Mouse (Mus musculus) mesoderm, embryonic 11.5 days (tissue): ENCODE data around the gene Dot1l.
A peak's percentile ranks its signal among the peaks of the same experiment; 100 is the strongest.

Experiments
- DNase-seq: peaks from one replicate; pipeline ENCODE4 v3.0.0-alpha.2; 2012; ENCODE audit warnings: low read depth, low spot score

The Dot1l gene

DNA sequence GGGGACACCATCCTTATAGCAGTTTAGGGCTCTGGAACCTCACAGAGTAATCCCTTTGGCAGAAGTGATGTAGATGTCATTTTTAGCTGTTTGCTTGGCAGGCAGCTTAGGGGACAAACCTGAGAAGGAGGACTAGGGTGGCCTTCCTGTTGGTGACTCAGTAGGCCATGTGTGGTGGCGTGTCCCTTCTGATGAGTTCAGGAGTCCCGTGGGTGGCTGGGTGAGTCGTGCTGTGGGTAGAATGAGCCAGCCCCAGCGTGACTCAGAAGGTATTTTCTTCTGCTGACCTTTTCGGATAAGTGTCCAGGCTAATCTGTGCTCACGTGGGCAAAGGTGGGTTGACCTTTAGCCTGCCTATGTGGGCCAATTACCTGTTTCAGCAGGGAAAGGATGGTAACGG, 3.6 kb downstream of the Dot1l start:
- no peak for DNase-seq

DNA sequence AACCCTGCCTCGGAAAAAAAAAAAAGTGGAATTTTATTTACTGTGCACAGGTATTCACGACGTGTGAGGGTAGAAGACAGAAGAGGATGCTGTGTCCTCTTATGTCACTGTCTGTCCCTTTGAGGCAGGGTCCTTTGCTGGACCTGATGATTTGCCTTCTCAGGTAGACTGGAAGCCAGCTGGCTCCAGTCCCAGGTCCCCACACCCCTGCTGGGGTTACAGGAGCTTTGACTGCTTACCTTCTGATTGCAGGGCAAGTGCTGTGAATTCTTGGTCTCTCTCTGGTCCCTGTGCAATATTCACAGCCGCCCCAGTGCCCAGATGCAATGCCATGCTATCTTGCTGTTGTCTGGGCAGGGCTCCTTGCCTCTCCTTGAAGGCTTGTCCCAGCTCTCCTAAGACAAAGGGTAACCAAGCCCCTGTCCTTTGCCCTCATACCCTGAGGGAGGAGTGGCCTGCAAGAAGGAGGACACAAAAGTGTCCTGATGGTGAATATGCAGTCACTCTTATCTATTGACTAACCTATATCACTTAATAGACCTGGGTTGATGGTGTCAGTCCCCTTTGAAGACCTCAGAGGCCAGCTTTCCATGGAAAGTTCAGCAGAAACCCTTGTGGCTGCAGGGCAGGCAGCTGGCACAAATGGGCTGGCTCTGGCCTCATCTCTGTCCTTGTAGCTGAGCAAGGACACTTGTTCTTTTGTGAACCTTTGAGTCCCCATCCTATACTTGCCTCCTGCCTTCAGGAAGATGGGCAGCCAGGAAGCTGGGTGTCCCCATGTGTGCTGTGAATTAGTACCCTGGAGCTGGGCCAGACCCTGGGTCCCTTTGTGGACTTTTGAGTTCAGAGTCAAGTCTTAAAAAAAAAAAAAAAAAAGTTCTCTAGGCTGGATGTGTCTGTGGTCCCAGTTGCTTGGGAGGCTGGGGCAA, 5.9 kb downstream of the Dot1l start:
- no peak for DNase-seq

DNA sequence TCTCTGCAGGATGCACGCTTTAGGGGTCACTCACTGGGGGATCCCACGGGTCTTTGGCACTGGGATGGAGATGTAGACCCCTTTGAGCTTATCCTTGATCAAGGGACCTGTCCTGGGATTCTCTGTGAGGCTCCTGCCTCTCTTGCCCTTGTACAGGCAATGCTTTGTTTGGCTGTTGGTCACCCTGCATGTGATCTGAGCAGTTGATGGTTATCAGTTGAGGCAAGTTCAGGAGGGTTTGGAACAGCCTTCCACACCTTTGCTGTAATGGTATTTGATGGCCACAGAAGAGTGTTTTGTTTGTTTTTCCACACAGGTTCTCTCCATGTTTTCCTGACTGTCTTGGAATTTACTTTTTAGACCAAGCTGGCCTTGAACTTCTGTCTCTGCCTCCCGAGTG, 6.8 kb downstream of the Dot1l start:
- no peak for DNase-seq

DNA sequence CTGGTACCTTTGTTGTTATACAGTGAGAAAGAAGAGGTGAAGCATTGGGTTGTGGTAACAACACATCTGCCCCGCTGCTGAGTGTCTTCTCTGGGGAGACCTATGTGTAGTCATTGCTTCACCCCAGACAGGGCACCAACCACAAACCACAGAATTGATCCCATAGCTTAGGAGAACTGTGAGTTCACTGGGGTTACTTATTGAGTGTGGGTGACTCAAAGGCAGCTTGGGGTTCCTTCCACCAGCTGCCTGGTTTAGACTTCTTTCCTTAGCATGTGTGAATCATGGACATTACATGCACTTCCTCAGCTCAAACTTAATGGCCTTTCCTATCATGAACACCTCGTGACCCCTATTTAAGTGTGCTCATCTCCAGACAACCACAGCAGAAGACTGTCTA, 8.5 kb downstream of the Dot1l start:
- DNase-seq, result no peak

DNA sequence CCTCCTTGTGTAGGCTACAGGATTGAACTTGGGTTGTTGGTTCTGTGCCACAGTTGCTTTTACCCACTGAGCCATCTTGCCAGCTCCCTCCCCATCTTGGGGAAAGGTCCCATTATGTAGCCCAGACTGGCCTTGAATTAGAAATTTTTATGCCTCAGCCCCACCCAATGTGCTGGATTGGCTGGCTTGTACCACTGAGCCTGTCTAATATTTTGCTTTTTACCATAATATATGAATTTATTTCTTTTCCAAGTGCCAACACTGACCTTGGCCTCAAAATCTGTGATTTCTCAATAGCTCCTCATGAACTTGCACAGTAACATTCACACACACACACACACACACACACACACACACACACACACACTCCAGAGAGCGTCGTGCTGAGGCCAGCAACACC, 10.7 kb downstream of the Dot1l start:
- DNase-seq, result no peak

DNA sequence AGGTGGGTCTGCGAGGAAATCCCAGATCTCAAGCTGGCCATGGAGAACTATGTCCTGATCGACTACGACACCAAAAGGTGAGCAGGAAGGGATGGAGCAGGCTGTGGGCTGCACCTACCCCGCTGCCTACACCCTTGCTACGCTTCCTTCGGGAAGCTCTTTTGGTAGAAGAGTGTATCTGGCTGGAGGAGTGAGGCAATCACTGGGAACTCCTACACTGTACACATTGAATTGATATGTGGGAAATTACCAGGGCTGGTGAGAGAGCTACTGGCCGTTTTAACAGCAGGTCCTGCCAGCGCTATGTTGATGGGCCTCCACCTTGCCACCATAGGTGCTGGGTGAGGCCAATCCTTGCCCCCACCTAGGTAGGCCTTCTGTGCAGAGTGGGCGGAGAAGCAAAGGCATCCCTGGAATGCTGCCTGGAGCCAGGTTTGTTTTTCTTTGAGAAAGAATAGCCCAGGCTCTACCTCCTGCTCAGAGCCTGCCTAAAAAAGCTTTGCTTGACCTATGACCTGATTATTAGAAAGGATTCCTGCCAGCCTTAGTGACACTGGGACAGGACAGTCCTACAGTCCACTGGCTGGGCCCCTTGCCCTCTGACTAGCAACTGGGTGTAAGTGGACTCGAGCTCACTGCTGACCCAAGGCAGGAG, 11.3 kb downstream of the Dot1l start:
- no peak for DNase-seq

DNA sequence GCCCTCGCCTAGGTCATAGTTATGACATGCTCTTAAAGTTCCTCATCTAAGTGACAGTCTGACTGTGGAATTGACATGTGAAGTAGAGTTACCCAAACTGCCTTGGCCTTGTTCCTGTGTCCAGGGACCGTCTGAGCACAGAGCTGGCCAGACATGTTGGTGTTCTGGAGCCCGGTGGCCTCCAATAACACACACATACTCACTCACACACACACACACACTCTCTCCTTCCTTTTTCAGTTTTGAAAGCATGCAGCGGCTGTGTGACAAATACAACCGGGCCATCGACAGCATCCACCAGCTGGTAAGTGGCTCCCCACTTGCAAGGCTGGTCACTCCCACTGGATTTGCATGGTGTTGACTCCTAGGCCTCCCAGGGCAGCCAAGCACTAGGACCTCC, 13.4 kb downstream of the Dot1l start:
- no peak for DNase-seq

DNA sequence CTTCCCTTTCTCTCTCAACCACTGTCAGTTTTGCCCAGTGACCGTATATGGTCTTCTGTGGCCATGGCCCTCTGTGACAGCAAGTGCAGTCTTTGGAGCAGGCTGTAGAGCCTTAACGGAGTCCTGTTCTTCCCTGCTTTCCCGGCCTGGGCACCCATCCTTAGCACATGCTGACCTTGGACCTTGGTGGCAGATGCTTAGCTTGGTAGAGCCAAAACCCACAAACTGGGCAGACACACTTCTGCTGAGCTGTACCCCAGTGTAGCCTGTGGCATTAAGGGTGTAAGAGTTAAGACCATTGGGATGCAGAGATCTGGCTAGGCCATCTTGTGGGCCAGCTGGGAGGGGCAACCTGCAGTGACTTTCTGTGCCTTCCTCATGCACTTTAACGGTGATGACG, 18.8 kb downstream of the Dot1l start:
- DNase-seq, result no peak

DNA sequence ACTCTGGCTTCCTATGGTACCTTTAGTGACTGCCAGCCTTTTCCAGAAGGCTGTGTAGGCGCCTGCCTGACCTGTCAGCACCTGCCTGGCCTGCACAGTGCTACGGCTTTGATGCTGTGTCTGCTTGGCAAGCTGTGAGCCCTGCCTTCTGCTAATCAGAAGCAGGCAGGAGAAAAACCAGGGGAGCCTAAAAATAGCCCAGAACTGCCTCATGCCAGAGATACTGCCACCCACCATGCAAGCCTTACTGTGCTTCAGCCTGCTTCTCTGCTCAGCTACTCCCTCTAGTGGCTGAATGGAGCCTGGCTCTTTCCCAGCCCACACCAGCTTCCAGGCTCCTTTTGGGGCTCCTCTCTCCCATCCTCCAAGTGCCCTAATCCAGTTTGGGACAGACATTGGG, 19.5 kb downstream of the Dot1l start:
- peak; percentile 81 for DNase-seq

DNA sequence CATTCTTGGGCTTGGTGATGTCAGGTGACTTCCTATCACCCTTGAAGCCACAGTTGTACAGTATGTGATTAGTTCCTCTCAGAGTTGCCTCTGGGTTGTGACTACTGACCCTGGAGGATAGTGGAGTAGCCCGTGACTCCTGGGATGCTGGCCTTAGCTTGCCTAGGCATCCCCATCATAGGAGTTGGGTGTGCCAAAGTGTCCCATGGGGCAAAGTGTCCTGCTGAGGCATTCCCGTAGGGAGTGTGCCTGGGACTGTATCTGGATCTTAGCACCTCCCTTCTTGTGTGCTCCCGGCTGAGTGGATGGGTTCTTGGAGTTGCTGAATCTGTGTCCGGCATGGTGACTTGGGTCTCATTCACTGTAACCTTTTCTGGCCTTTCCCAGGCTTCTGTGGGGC, 20.0 kb downstream of the Dot1l start:
- DNase-seq, result no peak

DNA sequence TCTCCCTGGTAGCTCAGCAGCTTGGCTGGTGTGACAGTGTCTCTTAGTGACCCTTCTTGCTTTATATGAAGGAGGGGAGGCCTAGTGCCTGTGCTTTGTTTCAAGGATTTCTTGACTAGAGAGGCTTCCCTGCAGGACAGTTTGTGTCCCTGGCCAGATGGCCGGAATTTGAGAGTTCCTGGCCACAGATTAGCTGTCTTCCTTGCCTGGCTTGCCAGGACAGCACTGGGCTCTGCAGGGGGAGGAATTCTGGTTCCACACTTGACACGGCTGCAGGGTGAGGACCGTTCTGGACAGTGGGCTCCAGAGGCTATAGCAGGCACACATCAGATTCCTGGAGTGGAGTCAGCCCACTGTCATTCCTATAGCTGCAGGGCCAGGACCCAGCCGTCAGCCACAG, 20.7 kb downstream of the Dot1l start:
- DNase-seq, result no peak

DNA sequence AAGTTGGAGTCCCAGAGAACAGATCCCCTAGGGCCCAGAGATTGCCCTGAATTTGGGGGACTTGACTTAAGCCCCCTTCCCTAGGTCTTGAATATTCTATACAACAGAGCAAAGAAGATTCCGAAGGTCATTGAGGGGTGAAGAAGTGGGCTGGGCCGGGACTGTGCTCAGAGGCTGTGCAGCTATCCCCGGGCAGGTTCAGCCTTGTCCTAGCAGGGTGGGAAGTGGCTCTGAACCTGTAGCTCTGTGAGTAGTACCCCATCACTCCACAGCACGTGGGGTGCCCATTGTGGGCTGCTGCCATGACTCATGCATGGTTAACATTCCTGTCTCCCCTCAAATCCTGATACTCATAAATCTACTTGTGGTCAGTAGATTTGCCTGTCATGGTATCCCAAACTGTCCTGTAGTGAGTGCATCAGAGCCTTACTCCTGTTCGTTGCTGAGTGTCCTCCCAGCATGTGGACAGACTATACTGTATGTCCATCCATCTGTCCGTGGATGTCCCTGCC, 21.4 kb downstream of the Dot1l start:
- no peak for DNase-seq

DNA sequence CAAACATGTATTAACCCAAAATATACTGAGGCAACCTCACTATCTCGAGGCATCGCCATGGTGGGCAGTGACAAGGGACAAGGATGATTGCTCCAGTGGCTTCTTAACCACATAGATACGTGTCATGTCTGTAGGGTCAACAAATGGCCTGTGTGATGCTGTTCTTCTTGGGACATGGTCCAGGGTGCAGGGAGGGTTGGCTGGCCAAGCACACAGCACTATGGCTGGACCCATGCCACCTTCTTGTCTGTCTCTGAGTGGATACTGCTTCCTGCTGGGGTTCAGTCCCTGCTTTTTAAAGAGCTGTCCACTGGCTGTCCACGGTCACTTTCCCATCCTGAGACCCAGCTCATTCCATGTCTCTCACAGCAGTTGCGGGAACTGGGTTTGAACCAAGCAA, 22.1 kb downstream of the Dot1l start:
- no peak for DNase-seq

DNA sequence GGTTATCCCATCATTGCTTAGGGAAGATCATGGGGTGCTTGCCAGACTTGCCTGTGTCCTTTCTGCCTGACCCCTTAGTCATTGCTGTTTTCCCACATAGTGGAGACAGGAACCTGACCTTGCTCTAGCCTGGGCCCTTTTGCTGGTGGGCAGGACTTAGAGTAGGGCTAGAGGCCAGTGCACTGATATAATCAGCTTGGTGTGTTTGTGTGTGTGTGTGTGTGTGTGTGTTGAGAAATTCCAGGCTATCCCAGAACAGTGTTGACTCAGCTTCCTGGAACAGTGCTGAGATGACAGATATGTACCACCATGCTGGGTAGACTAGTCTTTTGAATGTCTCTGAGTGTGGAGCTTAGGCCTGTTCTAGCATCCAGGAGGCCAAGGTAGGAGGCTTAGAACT, 24.6 kb downstream of the Dot1l start:
- DNase-seq, result no peak

DNA sequence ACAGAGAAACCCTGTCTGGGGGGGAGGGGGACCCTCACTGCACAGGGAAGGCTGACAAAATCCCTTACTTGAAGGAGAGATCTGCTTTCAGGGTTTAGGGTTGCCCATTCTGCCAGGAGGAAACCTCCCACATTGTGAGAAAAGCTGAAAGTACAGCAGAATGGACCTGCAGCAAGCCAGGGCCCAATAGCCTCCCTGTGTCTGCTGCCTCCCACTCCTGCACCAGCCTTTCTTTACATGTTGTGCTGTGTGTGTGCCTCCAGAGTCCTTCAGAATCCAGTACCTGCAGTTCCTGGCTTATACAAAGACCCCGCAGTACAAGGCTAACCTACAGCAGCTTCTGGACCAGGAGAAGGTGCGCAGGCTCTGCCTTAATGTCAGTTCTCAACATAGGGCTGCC, 29.3 kb downstream of the Dot1l start:
- no peak for DNase-seq

DNA sequence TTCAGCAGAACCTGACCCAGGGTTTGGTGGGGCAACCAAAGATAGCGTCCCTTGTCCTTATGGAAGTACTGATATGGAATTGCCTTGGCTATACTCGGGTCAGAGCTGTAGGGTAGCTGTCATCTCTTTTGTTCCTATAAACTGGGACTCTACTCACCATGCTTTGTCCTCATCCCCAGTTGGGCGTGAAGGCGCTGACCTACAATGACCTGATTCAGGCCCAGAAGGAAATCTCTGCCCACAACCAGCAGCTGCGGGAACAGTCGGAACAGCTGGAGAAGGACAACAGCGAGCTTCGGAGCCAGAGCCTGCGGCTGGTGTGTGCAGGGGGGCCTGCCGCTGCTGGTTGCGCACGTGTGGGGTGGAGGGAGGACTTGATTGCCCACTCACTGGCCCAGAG, 29.9 kb downstream of the Dot1l start:
- no peak for DNase-seq

DNA sequence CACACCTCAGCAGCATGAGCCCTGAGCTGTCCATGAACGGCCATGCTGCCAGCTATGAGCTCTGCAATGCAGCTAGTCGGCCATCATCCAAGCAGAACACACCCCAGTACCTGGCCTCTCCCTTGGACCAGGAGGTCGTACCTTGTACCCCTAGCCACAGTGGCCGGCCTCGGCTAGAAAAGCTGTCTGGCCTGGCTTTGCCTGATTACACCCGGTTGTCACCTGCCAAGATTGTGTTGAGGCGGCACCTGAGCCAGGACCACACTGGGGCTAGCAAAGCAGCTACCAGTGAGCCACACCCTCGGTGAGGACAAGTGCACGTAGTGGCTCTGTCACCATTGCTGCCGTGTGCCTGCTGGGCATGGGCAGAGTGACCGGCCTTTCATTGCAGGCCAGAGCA, 31.0 kb downstream of the Dot1l start:
- DNase-seq, result no peak

DNA sequence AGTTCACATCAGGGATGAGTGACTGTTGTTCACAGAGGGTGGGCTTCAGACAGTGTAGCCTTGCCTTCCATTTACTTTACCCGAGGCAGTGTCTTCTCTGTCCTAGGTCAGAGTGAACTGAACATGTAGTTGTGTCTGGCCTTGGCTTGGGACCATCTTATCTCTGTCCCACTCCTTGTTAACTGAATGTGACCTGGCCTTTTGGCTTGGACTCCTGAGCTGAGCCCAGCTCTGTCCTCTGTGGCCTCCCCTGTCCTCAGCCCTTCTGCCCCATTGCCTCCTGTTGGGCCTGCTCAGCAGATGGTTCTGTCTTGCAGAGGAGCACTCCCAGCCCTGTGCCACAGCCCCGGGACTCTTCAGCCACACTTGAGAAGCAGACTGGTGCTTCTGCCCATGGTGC, 32.5 kb downstream of the Dot1l start:
- DNase-seq, result no peak

DNA sequence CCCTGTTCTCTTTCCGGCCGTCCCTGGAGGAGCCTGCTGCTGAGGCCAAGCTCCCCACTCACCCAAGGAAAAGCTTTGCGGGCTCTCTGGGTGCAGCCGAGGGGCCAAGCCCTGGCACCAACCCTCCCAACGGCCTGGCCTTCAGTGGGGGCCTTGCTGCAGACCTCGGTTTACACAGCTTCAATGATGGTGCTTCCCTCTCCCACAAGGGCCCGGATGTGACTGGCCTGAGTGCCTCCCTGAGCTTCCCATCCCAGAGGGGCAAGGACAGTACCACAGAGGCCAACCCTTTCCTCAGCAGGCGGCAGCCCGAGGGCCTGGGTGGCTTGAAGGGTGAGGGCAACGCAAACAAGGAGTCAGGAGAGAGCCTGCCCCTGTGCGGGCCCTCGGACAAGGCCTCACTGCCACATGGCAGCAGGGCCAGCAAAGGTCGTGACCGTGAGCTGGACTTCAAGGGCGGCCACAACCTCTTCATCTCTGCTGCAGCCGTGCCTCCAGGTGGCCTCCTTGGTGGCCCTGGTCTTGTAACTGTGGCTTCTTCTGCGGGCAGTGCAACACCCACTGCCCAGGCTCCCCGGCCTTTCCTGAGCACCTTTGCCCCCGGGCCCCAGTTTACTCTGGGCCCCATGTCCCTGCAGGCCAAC, 35.9 kb downstream of the Dot1l start:
- no peak for DNase-seq

DNA sequence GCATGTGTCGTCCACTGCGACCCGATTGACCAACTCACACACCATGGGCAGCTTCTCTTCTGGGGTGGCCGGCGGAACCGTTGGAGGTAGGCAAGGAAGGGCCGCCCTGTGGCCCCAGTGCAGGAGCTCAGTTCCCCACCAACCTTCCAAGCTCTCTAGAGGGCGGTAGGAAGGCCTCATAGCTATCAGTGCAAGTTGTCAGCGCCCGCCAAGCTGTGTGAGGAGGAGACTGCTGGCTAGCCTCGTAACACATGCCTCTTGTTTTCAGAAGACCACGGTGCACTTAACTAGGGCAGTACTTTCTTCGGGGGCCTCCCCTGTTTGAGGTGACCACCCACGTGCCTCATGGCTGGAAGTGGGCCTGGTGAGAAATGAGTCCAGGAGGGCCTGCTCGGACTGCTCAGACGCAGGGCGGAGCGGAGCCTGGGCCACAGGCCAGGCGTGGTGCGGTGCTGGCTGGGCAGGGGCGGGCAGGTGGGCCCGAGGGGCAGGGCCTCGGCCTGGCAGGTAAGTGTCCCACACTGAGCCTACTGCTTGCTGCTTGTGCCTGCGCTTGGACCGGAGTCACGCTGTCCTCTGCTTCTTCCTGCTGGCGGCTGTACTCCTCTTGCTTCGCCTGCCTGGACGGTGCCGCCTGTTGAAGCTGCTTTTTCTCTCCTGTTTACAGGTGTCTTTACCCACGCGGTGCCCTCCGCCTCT, 36.6 kb downstream of the Dot1l start:
- no peak for DNase-seq

DNA sequence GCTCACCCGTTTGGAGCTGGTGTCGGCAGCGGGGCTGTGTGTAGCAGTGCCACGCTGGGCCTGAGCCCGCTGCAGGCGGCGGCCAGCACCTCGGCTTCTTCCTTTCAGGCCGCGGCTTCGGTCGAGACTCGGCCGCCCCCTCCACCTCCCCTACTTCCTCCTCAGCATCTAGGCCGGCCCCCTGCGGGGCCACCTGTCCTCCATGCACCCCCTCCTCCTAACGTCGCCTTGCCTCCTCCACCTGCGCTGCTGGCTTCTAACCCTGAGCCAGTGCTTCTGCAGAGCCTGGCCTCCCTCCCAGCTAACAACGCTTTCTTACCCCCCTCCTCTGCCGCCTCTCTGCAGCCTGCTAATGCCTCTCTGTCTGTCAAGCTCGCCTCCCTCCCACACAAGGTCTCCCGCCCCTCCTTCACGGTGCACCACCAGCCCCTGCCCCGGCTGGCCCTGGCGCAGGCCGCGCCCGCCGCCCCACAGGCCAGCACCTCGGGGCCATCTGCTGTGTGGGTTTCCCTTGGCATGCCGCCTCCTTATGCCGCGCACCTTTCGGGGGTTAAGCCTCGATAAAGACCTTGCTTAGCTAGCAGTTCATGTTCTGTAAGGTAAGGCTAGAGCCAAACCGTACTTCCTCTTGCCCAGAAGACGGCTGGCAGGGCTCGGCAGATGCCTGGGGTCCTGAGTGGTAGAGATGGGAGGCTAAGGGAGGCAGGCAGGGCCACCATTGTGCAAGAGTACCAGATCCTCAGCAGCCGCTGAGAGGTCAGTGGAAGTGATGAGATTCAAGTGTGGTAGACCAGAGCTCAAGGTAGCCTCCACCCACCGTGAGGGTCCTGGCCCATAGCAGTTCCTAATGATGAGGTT, 37.4 kb downstream of the Dot1l start:
- DNase-seq, result no peak
